Mouse (Mus musculus) E14TG2a.4 (cell line): ENCODE results near the gene Vgll4.

Source experiments
- H3K27me3 ChIP-seq: 2 replicates; pipeline ENCODE4 v1.6.1; 2014; ENCODE audit warnings: low read length, control low read depth; ENCODE audit not compliant: insufficient read depth
- H3K36me3 ChIP-seq: 2 replicates; pipeline ENCODE4 v1.6.1; 2014; ENCODE audit warnings: low read length, control low read depth; ENCODE audit not compliant: insufficient read depth
- H3K4me1 ChIP-seq: replicated peaks from 2 replicates; pipeline ENCODE4 v1.6.1; 2014; ENCODE audit warnings: low read depth, low read length, control low read depth
- H3K4me3 ChIP-seq: replicated peaks from 2 replicates; pipeline ENCODE4 v1.5.1; 2014; ENCODE audit warnings: mild to moderate bottlenecking, low read length
- H3K9me3 ChIP-seq: 2 replicates; pipeline ENCODE4 v1.6.1; 2014; ENCODE audit warnings: low read length, control low read depth
- CTCF ChIP-seq: conservative IDR thresholded peaks from 2 replicates; pipeline ENCODE4 v1.5.1; 2014; ENCODE audit warnings: low read length
- NANOG ChIP-seq: IDR thresholded peaks from 2 replicates; pipeline ENCODE4 v1.6.1; 2014; ENCODE audit warnings: borderline replicate concordance, low read length, mixed read lengths
- POU5F1 ChIP-seq: IDR thresholded peaks from 2 replicates; pipeline ENCODE4 v1.6.1; 2014; ENCODE audit warnings: low read length, borderline replicate concordance

Vgll4 gene

DNA sequence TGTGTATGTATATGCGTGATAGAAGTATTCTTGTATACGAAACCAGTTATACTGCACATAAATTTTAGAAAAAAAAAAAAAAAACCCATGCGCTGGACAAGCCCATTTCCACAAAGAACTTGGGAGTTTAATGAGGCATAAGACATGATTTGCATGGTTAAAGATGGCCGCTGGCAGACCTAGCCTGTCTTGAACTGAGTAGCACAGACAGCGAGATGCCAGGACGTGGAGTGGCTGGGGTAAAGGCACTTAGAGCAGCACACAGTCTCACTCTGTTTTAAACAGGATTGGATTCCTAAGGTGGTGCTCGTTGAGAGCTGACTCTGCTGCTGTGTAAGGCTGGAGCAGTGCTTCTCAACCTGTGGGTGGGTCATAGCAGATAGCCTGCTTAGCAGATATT is 134.4 kb downstream of the Vgll4 start:
- Histone ChIP-seq H3K27me3 (no peaks in the 10 kb centered on the region), H3K4me3 (no peak overlapping the region), H3K9me3 (peaks cover 5% of the 10 kb centered on the region; the same call in 1 of the 2 replicates), H3K4me1 (peaks cover 21% of the 10 kb centered on the region), H3K36me3 (no peaks in the 10 kb centered on the region)
- TF ChIP-seq NANOG, result no peak
- no peak for TF ChIP-seq CTCF
- no peak for TF ChIP-seq POU5F1

DNA sequence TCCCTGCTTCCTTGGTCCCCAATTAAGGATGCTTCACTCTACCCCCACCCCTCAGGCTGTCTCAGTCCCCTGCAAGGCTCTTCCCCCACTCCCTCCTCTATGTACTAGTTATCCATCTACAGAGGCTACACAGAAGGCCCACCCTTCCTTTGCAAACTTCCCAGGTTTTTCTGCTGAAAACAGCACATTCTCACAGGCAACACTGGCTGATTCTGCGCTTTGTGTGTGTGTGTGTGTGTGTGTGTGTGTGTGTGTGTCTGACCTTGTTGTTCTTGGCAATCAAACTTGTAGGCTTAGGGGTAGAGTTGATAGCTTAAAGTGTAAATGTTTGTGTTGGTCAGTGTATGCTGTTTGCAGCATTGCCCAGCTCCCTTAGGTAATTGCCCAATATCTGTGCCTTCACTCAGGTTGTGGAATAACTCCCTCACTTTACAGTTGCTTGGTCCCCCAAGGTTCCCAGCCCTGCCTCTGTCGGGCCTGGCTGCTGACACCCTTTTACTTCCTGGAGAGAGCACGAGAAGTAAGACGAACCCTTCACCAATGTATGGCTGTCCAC is 135.9 kb downstream of the Vgll4 start:
- TF ChIP-seq POU5F1, result no peak
- TF ChIP-seq CTCF, result no peak
- TF ChIP-seq NANOG, result no peak
- H3K9me3 ChIP-seq, result peaks cover 5% of the 10 kb centered on the region; the same call in 1 of the 2 replicates

DNA sequence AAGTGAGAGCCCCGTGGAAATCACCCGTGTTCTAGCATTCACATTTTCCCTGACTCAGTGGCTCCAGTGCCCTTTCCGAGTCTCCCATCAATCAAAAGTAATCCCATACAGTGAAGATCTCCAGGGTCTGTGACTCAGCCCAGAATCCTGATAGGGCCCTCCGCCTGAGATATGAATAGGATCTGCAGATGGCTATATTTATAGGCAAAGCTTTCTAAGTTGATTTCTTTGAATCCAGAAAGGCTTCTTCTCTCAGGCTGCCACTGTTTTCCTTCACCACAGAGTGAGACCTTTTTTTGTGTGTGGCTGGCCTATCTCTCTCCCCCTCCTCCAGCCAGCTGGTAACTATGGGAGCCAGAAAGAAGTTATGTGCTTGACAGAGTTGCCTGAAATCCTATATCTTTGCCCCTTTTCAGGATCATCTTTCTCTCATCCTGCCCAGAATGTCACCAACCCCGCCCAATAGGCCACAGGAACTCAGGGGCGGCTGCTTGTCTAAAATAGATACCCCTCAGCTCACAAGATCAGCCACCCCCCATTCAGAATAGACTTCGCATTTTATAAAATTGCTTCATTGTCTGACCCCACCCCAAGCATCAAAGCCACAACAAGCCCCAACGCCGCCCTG is 136.6 kb downstream of the Vgll4 start:
- Histone ChIP-seq H3K9me3 (no peaks in the 10 kb centered on the region), H3K27me3 (no peaks in the 10 kb centered on the region), H3K4me1 (peaks cover 7% of the 10 kb centered on the region; the same call in 1 of the 2 replicates), H3K4me3 (no peak overlapping the region), H3K36me3 (no peaks in the 10 kb centered on the region)
- TF ChIP-seq CTCF, result no peak
- TF ChIP-seq POU5F1, result no peak
- TF ChIP-seq NANOG, result no peak

More for the DNA sequence above, 135.9 kb downstream of the Vgll4 start:
- no peak overlapping the region for H3K4me3 ChIP-seq
- H3K36me3 ChIP-seq, result no peaks in the 10 kb centered on the region
- no peaks in the 10 kb centered on the region for H3K27me3 ChIP-seq
- peaks cover 7% of the 10 kb centered on the region; the same call in 1 of the 2 replicates for H3K4me1 ChIP-seq

DNA sequence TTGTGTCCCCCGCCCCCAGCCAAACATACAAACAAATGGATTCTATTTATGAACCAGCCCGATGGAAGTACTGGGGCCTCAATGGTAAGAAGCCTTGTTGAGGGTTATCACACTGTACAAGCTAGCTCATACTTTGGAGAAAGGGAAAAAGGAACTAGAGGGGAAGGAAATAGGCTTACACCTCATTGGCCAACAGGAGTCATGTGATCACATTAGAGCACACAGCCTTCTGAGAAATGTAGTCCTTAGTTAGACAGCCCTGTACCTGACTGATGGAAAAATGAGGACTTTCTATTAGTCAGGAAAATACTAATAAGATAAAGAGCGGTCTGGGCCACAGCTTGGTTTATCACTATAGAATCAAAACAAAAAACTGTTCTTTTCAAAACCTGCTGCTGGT is 138.0 kb downstream of the Vgll4 start:
- TF ChIP-seq NANOG, result no peak
- H3K4me3 ChIP-seq, result no peak overlapping the region
- H3K4me1 ChIP-seq, result peaks cover 7% of the 10 kb centered on the region; the same call in 1 of the 2 replicates
- no peaks in the 10 kb centered on the region for H3K36me3 ChIP-seq
- no peaks in the 10 kb centered on the region for H3K9me3 ChIP-seq
- H3K27me3 ChIP-seq, result no peaks in the 10 kb centered on the region

DNA sequence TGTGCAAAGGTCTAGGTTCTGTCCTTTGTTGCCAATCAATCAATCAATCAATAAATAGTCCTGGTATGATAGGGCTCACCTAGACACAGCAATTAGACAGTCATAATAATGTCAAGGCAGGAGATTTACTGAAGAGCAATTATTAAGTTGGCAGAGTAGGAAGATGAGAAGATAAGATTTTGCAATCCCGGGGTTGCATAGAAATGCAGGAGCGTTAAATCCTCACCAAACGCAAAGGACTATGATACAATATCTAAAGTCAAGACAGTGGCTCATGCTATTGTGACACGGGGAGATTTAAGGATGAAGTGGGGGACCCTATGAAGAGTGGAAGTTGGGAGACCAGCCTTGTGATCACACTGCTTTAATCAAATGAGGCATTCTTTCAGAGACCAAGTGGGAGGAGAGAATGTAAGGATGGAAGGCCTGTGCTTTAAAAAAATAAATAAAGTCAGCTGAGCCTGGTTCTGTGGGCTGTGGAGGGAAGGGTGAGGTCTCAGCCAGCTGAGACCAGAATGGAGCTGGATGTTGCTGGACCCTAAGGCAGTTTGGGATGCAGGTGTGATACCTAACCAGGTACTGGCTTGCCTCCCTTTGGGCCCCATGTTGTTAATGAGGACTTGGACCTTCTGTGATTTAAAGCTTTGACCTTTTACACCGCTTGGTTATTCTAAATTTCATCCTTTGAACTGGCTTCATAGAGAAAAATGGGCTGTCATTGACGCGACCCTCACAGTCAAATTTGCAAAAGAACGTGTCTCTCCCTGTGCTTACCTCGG is 139.9 kb downstream of the Vgll4 start:
- no peaks in the 10 kb centered on the region for H3K27me3 ChIP-seq
- TF ChIP-seq NANOG, result no peak
- TF ChIP-seq CTCF, result no peak
- TF ChIP-seq POU5F1, result no peak
- no peaks in the 10 kb centered on the region for H3K9me3 ChIP-seq
- H3K36me3 ChIP-seq, result no peaks in the 10 kb centered on the region
- H3K4me3 ChIP-seq, result no peak overlapping the region
- H3K4me1 ChIP-seq, result peaks cover 7% of the 10 kb centered on the region; the same call in 1 of the 2 replicates

DNA sequence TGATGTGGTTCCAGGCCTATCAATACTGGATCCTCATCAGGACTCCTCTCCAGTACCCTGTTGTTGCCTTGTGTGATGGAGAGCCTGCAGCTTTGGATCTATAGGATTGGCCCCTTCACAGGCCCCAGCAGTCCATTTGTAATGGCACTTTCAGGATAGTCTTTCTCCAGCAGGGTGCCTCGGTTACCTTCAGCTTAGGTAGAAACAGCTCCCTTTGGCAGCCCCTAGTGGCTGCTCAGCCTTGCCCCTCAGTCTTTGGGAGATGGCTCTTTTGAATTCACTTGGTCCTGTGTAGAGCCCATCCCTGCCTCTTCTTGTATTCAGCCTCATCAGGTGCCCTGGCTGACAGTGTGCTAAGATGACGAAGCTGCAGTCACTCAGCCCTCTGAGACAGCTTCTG is 142.9 kb downstream of the Vgll4 start:
- no peaks in the 10 kb centered on the region for H3K9me3 ChIP-seq
- no peaks in the 10 kb centered on the region for H3K4me1 ChIP-seq
- H3K4me3 ChIP-seq, result no peak overlapping the region
- no peaks in the 10 kb centered on the region for H3K36me3 ChIP-seq
- H3K27me3 ChIP-seq, result no peaks in the 10 kb centered on the region
- TF ChIP-seq NANOG, result no peak
- no peak for TF ChIP-seq CTCF
- TF ChIP-seq POU5F1, result no peak

DNA sequence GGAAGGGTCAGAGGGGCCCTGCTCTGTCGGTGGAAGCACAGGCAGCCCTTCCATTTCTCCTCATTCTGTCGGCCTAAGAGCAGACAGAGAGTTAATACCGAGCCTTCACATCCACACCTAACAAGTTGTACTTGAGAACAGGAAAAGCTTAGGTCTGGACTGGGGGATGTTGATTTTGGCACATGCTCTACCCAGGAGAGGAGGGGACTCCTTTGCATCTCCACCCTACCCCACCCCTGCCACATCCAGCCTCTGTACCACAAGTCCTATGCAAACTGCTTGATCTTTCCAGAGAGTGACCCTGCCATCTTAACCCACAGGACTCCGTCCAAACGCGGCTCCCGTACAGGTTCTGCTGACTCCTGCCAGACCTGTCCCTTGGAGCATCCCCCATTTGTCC is 148.1 kb downstream of the Vgll4 start:
- H3K4me3 ChIP-seq, result no peak overlapping the region
- H3K27me3 ChIP-seq, result no peaks in the 10 kb centered on the region
- H3K36me3 ChIP-seq, result no peaks in the 10 kb centered on the region
- H3K9me3 ChIP-seq, result no peaks in the 10 kb centered on the region
- H3K4me1 ChIP-seq, result no peaks in the 10 kb centered on the region
- TF ChIP-seq CTCF, result no peak
- TF ChIP-seq NANOG, result no peak
- no peak for TF ChIP-seq POU5F1

DNA sequence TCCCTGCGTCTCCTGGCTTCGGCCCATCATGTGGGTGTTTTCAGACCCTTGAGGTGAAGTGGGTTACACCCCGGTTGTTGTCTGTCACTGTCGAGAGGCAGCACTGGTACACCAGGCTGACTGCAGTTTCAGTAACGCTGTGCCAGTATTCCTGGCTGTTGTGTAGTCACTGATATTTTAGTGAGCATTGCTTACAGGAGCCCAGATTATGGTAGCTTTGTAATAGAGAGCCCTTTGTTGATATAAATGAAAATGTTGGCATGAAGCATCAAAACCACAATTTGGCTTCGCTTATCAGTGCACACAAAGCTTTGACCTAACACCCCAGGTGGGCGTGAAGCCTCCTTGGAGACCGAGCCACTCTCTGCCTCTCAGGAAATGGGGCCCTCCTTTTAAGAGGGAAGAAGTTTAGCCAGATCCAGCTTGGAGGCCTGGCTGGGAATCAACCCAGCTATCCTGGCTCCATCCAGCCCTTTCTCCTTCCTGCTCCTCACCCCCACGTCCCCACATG is 149.8 kb downstream of the Vgll4 start:
- Histone ChIP-seq H3K4me3 (no peak overlapping the region), H3K36me3 (no peaks in the 10 kb centered on the region), H3K4me1 (no peaks in the 10 kb centered on the region), H3K27me3 (no peaks in the 10 kb centered on the region), H3K9me3 (no peaks in the 10 kb centered on the region)
- no peak for TF ChIP-seq CTCF
- no peak for TF ChIP-seq POU5F1
- TF ChIP-seq NANOG, result no peak
